Mouse (Mus musculus) testis, postnatal 10 days (tissue): ENCODE measurements around the gene Zfyve1.
"Not testable (repeated sequence)": the region's sequence is repeated elsewhere in the genome, so short reads cannot be mapped to it uniquely, and the experiment has no call there.

Experiments used
- DNase-seq: peaks from one replicate; pipeline ENCODE4 v3.0.0; 2021; ENCODE audit warnings: low spot score

The Zfyve1 gene

GRCm38 (mm10) chr12:83597025-83597501 lies at the start of gene Zfyve1:
TSS of gene Zfyve1 (minus strand) at chr12:83597222.
- peak; percentile 90 for DNase-seq

- no peak for DNase-seq
Observed at GRCm38 (mm10) chr12:83643116-83643515, 46.1 kb upstream of the Zfyve1 start.

GRCm38 (mm10) chr12:83641233-83641632 lies 44.2 kb upstream of the Zfyve1 start:
- no peak for DNase-seq

GRCm38 (mm10) chr12:83633807-83634206 lies 36.8 kb upstream of the Zfyve1 start:
- no peak for DNase-seq

GRCm38 (mm10) chr12:83632680-83633025 lies 35.6 kb upstream of the Zfyve1 start:
- peak; percentile 65 for DNase-seq

GRCm38 (mm10) chr12:83631743-83632679 lies 35.0 kb upstream of the Zfyve1 start:
- peak; percentile 92 for DNase-seq

- DNase-seq = not testable (repeated sequence)
Observed at GRCm38 (mm10) chr12:83630936-83631335, 33.9 kb upstream of the Zfyve1 start, which contains the start of gene Rbm25. TSS of gene Rbm25 (plus strand) at chr12:83631236.

- DNase-seq = peak; percentile 22
Observed at GRCm38 (mm10) chr12:83624321-83624720, 27.3 kb upstream of the Zfyve1 start.

- DNase-seq = peak; percentile 28
Observed at GRCm38 (mm10) chr12:83622031-83622755, 25.2 kb upstream of the Zfyve1 start.

GRCm38 (mm10) chr12:83620694-83621093 lies 23.7 kb upstream of the Zfyve1 start:
- peak; percentile 36 for DNase-seq

- peak; percentile 8 for DNase-seq
Observed at GRCm38 (mm10) chr12:83618981-83619380, 22.0 kb upstream of the Zfyve1 start.

GRCm38 (mm10) chr12:83617261-83617660 lies 20.2 kb upstream of the Zfyve1 start:
- peak; percentile 16 for DNase-seq

GRCm38 (mm10) chr12:83606411-83606810 lies 9.4 kb upstream of the Zfyve1 start:
- not testable (repeated sequence) for DNase-seq

GRCm38 (mm10) chr12:83602285-83602684 lies 5.3 kb upstream of the Zfyve1 start:
- DNase-seq = no peak

GRCm38 (mm10) chr12:83597881-83598280 lies 859 bp upstream of the Zfyve1 start:
- DNase-seq = no peak

- DNase-seq = no peak
Observed at GRCm38 (mm10) chr12:83596191-83596954, 649 bp downstream of the Zfyve1 start.

- DNase-seq = no peak
Observed at GRCm38 (mm10) chr12:83594454-83595040, 2.5 kb downstream of the Zfyve1 start.

GRCm38 (mm10) chr12:83591754-83592501 lies 5.1 kb downstream of the Zfyve1 start:
- DNase-seq = no peak

GRCm38 (mm10) chr12:83586628-83587027 lies 10.4 kb downstream of the Zfyve1 start:
- no peak for DNase-seq

- DNase-seq = no peak
Observed at GRCm38 (mm10) chr12:83582747-83583146, 14.3 kb downstream of the Zfyve1 start.

GRCm38 (mm10) chr12:83582106-83582505 lies 14.9 kb downstream of the Zfyve1 start:
- no peak for DNase-seq
